Mouse (Mus musculus): ENCODE measurements at regions not wholly inside any gene's neighbourhood (a gene's known extent, or its start where the extent isn't known, plus 50 kb on each side); places are given as distances from the start of the nearest gene placed in this dataset.

DNA sequence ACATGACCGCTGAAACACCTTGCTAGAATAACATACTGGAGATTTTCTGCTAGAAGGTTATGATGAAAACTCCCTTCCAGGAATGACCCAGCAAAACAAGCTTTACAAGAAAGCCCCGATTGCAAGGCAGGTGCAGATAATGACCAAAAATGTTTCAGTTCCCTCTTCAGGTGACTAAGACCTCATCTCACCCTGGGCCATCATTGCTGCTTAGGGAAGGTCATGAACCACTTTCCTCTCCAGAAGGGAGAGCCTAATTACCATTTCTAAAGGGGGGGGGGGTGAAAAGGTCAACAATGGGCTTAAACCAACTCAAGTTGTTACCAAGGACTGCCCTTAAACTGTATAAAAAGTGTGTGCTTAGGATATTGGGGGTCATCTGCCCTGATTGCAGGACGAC lies 59.8 kb upstream of the Speer4c start:
- no peak for DNase-seq

DNA sequence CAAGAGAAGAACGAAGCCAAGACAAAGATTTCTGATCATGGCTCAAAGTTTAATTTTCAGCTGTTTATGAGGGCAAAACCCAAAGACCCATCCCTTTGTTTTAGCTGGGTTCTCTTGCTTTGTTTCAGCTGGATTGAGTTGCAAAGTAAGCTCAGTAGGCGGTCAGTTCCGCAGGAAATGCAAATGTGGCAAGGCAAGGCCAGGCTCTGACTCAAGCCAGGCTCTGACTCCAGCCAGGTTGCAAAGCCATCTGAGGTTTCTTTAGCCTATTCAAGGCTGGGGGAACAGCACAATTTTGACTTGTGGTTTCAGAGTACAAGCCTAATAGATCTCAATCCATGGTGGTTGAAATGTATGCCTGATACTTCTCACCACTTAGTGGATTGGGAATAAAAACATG lies 60.5 kb upstream of the Speer4c start:
- no peak for DNase-seq

DNA sequence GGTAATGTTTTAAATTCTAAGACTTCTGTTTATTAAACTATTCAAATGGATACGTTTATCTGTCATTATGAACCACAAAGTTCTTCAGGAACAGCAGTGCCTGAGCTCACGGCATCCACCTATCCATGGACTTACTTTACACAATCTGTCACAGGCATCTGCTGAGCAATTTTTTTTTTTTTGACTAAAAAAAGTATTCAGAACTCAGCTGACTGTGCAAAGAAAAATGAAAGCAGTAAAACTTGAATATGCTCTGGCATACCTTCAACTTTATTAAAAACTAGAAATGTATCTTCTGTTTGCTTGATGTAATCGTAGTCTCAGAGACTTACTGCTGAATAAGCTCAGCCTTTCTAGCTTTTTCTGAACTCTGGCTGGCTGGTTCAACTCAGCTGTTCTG lies 62.0 kb upstream of the Speer4c start:
- DNase-seq, result no peak

DNA sequence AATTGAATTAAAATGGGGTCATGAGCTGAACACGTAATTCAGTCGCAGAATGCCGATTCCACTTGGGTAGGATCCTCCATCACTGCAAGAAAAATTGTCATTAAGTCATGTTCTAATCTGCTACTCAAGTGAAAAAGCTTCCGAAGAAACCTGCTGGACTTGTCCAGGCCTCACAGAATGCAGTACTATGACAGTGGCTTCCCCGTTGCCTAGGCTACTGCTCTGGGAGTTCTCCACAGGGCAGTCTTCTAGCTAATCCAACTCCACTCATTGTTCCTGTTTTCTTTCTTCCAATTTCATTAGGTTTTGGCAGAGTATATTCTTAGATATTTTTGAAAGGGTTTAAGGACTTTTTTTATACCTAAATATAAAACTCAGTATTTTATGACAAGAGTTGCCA lies 89.5 kb upstream of the Speer4c start:
- no peak for DNase-seq

DNA sequence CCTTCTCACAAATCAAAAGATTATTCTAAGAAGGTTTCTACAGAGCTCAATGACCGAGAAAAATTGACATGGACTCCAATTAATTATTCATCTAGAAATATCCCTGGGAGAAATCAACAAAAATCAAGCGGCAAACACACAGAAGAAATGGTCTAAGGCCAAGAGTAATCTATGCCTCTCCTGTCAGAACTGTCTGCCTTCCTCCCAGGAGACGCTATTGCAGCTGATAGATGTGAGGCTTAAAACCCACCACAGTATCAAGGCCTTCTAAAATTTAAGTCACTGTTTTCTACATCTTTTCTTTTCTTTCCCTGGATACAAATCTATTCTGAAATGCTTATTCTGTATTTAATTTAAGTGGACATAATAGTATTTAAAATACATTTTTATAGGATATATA lies 102.8 kb upstream of the Speer4c start:
- no peak for DNase-seq

DNA sequence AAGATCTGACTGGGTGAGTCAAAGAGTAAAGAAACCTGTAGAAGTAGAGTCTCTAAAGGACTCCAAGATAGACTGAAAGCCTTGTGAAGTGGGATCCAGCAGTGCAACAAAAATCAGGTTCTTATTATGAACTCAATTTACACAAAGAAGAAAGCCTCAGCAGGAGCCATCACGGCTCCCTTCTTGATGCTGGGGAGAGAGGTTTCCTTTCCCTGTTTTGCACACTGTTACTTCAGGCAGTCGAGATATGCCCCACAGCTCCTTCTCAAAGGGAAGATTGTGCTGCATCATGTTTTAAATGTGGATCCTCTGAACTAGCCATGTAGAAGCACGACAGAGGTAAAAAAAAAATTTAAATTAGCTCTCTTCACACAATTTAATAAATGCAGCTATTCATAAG lies 103.3 kb upstream of the Speer4c start:
- DNase-seq, result no peak

DNA sequence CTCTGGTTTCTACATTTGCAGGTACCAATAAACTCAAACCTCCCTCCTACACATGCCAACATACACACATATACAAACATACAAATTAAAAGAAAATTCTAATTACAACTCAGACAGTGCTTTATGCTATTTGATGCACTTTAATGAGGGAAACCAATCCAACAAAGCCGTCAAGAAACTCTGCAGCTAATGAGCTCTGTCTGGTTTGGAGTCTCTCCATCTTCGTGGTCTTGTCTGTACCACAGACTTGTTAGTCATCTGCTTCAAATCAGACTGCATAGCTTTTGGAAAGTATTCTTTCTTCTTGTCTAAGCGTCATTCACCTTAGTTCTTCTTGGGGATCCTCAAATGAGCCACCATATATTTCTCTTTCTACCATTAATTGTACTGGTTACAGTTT lies 108.9 kb upstream of the Speer4c start:
- no peak for DNase-seq

DNA sequence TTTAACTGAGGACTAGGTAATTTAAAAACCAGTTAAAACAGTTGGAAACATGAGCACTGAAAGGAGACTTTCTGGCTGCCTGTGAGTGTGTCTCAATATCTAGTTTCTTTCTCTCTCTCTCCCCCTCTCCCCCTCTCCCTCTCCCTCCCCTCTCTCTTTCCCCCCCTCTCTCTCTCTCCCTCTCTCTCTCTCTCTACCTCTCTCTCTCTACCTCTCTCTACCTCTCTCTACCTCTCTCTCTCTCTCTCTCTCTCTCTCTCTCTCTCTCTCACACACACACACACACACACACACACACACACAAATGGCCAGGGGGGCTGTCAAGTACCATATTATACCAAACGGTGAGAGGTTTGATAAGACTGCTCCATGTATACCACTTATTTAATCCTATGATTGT lies 103.0 kb upstream of the Cacna2d1 start:
- DNase-seq, result no peak

DNA sequence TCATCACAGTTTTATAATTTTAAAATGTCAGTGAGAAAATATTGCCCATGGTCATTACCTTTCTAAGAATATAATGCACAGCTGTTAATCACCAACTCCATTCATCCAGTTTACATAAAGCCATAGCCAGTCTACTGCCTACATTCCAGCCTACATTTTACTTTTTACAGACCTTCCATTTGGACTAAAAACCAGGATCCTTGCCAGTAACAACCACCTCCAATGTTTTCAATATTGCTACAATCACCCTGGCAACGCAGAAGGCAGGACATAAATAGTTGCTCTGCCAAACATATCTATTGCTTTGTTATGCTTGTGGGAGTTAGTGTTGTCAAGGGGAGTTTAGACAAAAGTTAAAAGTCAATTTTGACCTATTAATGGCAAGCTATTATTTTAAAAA lies 102.2 kb upstream of the Cacna2d1 start:
- DNase-seq, result no peak

DNA sequence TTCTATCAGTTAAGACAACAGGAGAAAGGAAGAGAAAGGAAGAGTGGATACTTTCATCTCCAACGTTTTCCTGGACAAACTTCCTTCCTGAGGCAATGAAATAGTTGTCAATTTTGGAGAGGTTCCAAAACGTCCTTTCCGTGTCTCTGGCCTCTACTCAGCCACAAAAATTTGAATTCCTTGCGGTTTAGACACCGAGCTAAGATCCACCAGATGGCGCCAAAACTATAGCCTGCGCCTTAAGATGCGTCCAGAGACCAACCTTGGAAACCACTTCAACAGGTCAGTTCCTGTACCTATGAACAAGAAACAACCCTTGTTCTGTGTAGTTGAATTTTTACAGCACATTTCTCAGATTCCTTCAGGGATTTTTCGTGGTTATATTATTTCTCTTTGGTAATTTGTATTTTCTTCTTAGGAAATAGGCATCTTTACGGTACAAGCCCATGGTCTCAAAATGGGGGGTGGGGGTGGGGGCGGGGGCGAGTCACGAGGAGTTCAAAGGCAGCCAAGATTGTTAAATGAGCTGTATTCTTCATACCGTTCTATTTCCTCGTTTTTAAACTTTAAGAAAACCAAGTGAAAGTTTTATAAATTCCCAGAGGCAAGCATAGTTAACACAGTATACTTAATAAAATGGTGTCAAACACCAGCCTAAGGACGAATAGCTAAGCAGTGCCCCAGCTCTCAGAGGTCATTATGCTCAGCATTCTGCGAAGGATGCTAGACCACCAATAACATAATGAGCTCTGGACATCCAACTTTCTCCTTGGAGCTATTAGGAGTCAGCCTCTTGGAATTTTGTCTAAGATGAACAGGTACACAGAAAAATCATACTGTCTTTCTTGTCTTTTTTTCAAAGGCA lies 96.2 kb upstream of the Cacna2d1 start:
- DNase-seq, result peak; percentile 75

DNA sequence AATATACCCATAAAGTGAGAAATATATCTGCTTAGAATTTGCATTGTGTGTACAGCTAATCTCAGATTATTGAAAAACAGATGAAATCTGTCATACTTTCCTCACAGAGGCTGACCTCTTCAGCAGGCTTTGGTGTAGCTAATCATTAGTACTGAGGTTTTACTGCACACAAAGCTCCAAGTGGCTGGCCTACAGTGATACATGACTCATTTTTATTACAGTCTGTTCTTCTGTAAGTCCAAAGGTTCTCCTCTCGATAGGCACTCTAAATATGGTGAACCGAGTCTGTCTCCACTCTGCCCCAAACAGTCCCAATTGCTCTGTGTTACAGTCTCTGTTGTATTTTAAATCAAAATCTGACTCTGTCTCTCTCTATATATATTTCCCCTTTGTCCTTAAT lies 87.7 kb upstream of the Cacna2d1 start:
- no peak for DNase-seq

DNA sequence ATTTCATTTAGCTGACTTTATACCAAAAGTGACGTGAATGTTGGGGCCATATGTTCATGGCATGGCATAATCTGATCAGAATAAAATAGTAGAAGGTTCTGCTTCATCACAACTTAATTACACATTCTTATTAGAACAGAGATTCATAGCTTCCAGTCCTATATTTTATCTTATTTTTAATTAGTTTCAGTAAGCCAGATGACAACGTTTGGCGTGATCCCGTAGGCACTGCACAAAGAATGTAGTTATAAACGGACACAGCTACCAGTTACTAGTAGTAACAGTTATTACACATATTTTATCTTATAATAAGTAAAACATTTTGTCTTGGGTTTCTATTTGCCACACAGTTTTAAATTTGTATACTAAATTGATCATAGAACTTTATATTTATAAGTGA lies 85.0 kb upstream of the Cacna2d1 start:
- no peak for DNase-seq

DNA sequence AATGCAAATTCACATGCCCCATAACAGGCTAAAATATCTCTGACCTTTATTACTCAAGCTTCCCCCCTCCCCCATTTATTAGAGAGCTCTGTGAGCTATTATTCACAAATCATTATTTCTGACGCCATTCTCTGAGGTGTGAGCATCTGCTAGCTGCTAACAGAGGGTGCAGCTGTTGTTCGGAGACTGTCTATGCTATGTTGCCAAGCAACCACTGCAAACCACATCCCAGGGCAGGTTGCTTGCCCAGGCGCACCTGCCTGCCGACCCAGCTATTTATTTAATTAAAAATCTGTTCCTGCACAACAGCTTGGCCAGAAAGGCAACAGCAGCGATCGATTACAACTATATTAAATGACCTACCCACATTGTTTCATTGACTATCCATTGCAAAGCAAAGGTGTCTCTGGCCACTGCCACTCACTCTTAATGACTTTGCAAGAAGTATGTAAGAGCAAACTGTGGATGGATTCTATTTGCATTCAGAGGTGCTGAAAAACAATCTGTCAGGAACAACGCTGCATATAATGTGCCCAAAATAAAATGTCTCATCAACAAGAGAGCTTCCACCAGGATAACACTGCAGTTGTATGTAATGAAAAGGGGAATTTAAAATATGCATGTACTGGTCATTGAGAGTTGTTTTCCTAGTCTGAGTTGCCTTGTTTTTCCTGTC lies 84.2 kb upstream of the Cacna2d1 start:
- no peak for DNase-seq

DNA sequence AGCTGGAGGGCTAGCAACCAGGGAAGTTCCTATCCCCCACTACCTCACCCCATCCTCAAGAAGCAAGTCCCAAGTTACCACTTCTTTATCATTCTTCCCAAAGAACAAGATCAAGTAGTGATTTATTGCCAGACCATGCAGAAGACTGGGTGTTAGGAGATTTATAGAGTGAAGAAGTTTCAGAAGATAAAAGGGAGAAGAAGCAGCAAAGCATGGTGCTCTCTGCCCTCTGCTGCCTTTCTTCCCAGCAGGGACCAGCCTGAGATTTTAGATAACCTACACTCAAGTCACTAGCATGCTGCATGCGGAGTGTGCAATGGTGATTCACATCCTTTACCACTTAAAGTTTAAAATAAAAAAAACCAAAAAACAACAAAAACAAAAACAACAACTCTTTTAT lies 79.7 kb upstream of the Cacna2d1 start:
- no peak for DNase-seq

DNA sequence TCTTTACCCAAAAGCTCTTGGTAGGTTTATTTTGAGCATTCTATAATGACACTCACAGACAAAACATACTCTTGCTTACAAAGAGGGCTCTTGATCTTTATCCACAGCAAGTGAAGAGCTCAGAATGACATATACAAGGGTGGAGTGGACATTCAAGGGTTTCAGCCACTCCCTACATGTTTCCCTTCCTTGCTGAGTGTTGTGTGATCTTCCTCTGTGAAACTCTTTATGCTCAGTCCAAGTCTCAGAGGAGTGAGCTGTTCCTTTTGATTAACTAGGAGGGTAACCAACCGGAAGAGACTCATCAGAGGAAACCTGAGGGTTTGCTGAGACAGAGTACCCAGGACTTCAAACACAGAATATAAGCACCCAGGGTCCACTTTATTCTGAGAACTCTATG lies 77.5 kb upstream of the Cacna2d1 start:
- DNase-seq, result no peak

DNA sequence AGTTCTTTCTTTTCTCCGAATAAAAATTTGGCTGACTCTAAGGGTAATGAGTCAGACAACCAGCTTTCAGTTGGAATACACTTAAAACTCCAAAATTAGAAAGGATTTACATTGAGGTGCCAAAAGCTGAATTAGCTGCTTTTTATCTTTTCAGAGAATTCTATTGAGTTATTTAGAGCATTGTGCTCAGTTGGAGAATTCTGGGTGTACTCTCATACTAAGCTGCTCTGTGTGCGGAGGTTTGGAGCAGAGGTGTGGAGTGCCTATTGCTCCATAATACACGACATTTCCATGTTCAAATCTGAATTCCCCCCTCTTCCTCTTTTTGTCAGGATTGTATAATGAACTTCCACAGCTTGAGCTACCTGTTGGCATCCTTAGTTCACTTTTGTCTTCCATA lies 60.4 kb upstream of the Cacna2d1 start:
- DNase-seq, result no peak

DNA sequence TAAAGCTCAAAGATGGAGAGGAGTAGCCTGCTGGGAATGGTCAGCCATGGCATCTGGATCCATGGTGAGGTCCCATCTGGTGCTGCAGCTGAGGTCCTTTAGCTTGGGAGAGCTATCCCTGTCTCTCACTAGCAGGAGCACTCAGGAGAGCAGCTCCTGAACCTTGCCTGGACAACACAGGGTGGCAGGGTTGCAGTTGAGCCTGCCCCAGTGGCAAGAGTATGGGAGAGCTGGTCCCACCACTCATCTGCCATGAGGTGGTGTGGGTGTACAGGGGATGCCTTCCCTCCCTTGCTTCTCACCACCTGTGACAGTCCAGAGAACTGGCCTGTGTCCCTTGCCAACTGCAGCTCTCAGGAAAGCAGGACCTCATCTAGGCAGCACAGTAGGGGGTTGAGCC lies 51.5 kb upstream of the Cacna2d1 start:
- no peak for DNase-seq

All from cerebellum, adult 8-10 months (tissue).